Mouse (Mus musculus): ENCODE data around the gene Srl.

The Srl gene

DNA sequence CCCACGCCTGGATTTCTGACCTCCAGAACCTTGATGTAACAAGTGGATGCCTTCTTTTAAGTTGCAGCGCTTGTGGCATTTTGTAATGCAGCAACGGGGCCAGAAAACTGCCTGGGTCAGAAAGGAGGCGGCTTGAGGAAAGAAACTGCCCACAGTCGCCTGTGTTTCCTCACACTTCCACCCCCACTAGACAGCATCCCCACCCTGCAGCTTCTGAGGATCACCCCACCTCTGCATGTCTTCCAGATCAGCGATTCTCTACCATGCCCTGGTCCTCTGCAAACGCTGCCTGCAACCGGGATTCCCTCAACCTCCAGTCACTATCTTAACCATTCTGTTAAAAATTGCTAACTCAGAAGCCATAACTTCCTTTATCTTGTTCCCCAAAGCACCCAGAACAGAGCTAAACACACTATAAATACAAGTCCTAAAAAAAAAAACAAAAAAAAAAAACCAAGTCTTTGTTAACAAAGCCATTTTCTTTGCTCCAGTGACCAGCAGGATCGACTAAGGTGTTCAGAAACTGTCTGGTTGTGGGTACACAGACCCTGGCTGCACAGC lies 77.0 kb downstream of the Srl start:
- DNase-seq: no peak

DNA sequence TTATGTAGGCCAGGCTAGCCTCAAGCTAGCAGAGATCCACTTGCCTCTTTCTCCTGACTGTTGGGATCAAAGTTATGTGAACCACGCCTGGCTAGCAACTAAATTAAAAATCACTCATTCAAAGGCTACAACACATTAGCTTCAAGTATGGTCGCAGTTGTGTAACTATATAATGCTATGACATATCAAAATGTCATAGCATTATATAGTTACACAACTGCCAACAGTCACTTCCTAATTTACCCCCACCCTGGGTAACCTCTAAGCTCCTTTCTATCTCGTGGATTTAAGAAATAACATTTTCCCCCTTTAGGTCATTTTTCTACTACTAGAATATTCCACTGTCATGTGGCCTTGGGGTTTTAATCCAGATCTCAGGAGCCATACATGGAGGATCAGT lies 83.7 kb downstream of the Srl start:
- no peak for DNase-seq

DNA sequence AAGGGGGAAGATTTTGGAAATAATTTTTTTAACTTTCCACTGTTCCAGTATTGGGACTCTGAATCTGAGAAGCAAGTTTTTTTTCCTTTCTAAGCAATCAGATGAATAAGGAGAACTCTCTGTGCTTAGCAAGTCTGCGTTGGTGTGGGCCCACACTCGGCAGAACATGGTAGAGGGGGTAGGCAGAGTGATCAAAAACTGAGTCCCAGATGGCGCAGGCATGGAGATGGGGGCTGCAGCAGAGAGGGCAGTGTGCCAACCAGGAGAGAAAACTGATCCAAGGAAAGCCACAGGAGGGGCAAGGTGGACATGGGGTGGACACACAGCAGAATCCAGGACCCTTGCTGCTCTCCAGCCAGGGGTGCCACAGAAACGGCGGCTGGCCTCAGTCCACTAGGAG lies 85.2 kb downstream of the Srl start:
- DNase-seq: no peak

DNA sequence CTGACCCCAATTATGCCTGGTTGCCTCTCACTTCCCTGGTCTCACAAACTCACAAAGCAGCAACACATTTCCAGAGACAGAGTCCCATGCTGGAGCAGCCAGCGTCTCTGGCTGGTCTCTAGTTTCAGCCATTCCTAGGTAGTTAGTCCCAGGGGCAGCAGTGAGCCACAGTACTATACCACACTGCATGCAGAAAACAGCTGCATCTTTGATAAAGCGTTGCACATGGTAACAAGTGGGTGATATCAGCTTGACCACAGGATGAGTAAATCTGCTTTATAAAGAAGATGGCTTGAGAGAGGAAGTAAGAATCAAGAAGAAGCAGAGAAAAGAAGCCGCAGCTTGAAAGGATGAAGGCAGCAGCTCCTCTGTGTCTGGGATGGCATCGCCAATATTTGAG lies 85.9 kb downstream of the Srl start:
- no peak for DNase-seq

DNA sequence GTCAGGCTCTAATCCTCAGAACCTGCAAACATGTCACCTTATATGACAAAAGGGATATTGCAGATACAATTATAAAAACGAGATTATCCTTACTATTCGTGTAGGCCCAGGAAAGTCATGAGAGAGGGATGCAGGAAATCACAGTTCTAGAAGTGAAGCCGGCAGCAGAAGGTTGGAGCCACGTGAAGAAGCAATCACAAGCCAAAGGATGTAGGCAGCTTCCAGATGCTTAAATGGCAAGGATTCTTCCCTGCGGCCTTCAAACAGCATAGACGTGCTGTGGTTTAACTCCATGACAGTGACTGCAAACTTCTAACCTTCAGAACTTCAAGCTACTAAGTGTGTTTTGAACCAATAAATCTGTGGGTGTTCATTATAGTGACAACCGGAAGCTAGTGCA lies 87.1 kb downstream of the Srl start:
- no peak for DNase-seq

DNA sequence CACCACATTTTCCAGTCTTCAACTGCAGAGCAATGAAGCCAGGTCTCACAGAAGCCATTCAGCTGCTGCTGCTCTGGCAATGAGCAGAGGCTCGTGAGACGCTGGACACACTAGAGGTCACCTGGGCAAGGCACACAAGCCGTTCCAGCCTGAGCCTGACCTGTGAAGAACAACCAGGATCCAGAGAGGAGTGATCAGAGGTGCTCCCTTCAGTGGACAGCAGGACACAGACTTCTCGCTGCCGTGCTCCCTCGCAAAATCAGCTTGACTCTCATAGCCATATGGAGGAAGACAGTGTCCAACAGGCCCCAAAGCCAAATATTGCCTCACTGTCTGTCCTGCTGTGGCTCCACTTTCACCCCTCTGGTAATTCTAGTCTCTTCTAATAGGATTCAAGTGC lies 92.2 kb downstream of the Srl start:
- no peak for DNase-seq

DNA sequence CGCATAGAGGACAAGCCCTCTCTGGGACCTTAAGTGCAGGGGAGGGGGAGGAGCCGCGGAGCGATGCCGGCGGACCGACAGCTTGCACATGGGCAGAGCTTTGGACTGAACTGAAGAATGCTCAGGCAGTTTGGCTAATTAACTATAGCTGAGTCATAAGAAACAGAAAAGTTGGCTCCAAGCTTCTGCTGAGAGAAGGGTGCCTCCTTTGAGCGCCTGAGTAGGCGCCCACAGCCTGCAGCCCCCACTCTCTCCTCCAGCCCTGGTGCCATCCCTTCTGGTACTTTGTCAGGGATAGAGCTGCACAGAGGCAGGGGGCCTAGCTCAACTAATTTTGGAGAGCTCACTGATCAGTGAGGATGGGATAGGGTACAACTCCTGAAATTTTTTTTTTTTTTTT lies 93.4 kb downstream of the Srl start:
- DNase-seq: no peak

DNA sequence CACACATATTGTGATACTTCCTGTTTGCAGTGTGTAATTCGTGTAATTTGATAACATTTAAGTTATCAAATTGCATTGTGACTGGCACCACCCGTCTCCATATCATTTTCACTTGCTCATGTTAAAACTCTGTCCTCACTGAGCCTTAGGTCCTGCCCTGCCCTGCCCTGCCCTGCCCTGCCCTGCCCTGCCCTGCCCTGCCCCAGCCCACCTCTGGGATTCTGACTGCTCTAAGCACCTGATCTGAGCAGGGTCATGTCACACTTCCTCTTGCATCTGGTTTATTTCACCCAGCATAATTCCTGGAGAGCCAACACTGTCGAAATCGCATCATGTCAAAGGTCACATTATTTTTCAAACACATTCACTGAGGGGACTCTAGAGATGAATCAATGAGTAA lies 95.2 kb downstream of the Srl start:
- no peak for DNase-seq

DNA sequence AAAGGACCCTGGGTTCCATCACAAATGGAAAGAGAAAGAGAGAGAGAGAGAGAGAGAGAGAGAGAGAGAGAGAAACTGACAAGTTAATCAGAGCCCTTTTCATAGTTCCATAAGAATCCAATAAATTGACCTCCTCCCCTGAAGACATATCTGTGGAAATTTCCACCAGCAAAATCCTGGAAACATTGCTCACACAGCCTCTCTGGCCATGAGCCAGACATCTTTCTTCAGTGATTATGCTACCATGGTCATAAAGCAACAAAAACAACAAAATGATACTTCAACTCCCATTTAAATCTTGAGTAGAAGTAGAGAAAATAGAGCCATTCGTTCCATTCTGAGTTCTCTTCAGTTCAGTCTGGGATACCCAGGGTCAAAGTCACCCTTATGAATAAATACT lies 97.2 kb downstream of the Srl start:
- no peak for DNase-seq

DNA sequence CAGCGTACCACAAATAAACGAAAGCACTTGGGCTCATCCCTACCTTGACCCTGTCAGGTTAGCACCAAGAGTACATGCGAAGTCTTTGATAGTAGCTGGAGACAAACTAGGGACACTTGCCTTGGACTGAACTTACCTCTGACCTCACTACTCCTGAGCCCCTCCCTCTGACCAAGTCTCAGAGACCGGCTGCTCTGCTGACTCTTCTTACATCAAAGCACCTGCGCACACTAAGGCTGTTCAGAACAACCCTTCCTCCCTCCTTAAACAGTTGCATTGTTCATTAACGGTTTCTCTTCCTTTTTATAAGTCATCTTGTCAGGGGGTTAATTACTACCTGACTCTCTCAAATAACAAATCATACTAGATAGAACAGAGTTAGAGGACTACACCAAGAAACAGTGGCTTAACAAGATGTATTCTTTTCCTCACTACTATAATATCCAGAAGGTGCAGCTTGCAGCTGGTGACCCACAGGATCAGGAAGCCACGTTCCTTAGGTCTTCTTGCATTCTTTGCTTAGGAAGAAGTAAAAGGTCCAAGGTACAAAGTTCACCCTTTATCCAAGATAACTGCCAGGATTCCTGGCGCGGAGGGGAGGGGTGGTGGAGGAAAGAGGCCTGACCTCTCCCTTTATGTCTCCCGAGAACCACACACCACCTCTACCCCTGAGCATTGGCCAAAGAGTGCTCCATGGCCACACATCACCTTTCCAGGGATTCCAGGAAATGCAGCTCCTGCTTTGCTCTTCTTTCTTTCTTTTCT lies 102.1 kb downstream of the Srl start:
- DNase-seq: no peak

DNA sequence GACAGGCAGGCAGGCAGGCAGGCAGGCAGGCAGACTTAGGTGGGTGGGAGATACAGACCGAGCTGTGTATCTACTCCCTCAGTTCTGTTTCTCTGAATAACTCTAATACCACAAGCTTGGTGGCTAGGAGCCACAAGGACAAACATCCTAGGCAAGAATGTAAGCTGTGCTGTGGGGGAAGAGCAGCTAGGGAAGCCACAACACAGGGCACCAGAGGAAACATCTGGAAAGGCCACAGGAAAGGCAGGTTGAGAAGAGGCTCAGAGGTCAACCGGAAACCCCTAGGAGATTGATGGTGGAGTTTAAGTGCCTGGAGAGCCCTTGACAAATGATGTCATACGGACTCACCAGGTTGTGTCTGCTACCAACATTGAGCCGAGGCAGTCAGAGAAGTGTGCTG lies 104.9 kb downstream of the Srl start:
- DNase-seq: no peak

DNA sequence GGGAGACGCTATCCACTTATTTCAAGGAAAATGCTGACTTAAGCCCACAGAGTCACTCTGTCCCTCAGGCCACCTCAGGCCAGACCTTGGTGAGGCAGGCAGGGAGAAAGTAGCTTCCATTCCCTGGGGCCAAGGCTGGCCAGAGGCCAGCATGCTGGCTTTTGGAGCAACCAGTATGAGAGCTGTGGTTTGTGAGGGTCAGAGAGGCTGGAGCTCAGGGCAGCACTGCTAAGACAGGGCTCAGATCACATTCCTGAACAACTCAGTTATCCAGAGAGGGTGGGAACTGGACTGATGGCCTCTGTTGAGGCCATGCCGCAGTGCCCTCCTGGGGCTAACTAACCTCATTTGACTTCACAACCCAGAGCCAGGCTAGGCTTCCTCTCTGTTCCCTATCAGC lies 106.2 kb downstream of the Srl start:
- no peak for DNase-seq

DNA sequence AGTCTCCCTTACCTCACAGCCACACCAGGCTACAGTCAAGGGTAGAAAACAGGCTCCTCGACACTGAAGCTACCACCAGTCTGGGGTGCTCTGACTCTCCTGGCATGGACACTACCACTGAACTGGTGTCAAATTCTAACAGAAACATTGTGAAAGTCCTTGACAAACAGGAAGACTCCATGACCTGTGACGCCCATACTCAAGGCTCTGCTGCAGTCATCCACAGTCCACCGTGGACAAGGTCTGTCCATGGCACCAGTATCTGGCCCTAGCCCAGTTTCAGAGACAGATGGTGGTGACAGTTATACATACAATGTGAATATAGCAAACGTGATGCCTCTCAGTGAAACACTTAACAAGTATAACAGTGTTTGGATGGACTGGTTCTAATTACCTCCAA lies 109.8 kb downstream of the Srl start:
- no peak for DNase-seq

DNA sequence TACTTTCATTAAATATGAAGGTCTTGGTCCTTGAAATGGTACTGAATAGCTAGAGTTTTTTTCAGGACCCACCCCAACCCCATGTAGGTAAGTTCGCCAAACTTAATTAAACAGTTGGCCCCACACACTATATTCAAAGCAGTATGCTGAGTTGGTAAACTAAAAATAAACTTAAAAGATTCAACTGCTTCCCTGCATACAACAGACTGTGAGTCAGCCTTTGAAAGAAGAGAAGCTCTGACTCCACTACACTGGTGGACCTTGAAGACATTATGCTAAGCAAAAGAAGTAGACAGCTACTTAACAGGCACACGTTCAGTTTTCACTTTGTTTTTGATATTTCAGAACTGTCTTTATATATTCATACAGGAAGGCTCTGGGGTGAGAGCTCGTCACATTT lies 110.6 kb downstream of the Srl start:
- no peak for DNase-seq

DNA sequence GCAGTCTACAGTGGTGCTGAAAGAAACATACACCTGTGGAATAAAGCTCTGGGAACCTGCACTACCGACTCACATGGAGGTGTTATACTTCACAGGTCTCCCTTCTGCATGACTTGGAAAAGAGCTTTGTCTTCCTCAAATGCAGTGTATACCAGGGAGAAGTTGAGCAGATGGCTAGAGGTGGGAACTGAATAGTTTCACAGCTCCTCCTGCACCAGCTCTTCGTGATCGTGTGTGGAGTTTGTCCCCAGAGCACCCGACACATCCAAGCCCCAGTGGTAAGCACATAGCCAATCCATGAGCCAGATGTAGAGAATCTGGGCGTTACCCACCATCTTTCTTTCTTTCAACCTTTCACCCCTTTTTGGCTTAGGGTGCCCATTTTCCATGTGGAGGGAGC lies 111.4 kb downstream of the Srl start:
- no peak for DNase-seq

Data from cerebellum, adult 8-10 months (tissue).